Mouse (Mus musculus): ENCODE measurements around the gene Svbp. TPM values are rescaled to one million over a fixed set of nuclear protein-coding genes. Genes with fewer than 3 reads are reported as not detected.

Gene Svbp
- 92.4 and 100 TPM in 2 replicates for polyA plus RNA-seq (2015; fragmentation: Nextera tagmentation; extraction: Ambion mirVana)

DNA sequence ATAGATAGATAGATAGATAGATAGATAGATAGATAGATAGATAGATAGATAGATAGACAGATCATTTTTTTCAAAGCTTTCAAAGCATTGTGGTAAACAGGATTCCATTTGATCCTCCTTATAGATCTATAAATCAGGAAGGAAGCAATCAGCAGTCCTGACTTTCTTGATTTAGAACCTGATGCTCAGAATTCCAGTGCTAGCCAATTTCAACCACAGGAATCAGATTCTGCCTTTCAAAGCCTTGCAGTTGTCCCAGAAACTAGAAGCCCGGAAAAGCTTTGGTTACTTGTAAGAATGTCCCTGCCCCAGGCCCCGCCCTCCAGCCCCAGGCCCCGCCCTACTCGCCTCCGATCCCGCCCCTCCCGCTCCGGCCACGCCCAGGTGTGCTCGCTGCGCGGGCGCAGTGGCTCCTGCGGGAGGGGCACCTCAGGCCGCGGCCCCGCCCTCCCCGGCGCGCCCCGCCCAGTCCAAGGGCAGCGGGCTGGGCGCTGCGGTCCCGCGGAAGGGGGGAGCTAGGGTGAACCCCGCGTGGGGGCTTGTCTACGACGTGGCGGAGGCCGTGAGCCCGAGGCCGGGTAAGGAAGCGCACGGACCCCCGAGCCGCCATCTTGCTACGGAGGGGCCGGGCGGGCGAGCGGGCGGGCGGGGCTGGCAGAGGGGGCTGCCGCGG is at the start of gene Svbp:
Gene Svbp (plus strand): TSS at position 398 of the 673 bp plus-strand sequence.
- Histone ChIP-seq H3K9me3 (ENCODE audit: control insufficient read depth, low read length) (no peaks in the 10 kb centered on the region), H3K4me3 (ENCODE audit: low read length) (peak within 1 kb of the TSS; percentile 85), H3K9ac (ENCODE audit: low read depth, low read length) (peak within 1 kb of the TSS; percentile 87), H3K27ac (ENCODE audit: low read length) (peak within 1 kb of the TSS; percentile 65), H3K4me1 (ENCODE audit: control insufficient read depth, insufficient read depth, low read length) (peaks cover 7% of the 10 kb centered on the region; the same call in 1 of the 2 replicates), H3K36me3 (ENCODE audit: control insufficient read depth, insufficient read depth, low read length) (no peaks in the 10 kb centered on the region), H3K4me2 (ENCODE audit: low read depth, low read length) (peak within 1 kb of the TSS; percentile 74), H3K27me3 (replicated peaks; ENCODE audit: control insufficient read depth, insufficient read depth, low read length) (no peaks in the 10 kb centered on the region)
- WGBS = under 1% methylated on average over 39 of the region's 47 CpGs
- peak; percentile 97 for ATAC-seq

DNA sequence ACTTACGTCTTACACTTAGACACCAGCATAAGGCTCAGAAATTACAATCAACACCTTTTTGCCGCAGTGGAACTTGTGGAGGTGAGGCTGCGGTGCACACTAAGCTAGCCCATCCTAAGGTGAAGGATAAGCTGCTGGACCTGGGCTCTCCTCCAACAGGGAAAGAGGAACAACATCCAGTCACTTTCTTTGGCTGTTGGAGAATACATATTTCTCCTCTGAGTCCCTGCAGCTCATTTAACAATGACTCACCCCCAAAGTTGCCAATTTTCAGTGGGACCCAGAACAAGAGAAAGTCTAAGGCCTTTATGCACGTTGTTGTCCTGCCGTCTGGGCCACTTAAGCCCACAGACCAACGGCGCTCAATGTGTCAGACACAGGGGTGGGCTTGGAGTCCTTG is 48.3 kb upstream of the Svbp start:
- Histone ChIP-seq H3K9me3 (ENCODE audit: control insufficient read depth, low read length) (no peaks in the 10 kb centered on the region), H3K27ac (ENCODE audit: low read length) (no peak overlapping the region), H3K4me2 (ENCODE audit: low read depth, low read length) (no peak overlapping the region), H3K4me3 (ENCODE audit: low read length) (no peak overlapping the region), H3K36me3 (ENCODE audit: control insufficient read depth, insufficient read depth, low read length) (no peaks in the 10 kb centered on the region), H3K27me3 (replicated peaks; ENCODE audit: control insufficient read depth, insufficient read depth, low read length) (no peaks in the 10 kb centered on the region), H3K4me1 (ENCODE audit: control insufficient read depth, insufficient read depth, low read length) (no peaks in the 10 kb centered on the region), H3K9ac (ENCODE audit: low read depth, low read length) (no peak overlapping the region)
- WGBS = 89% methylated on average over 7 of the region's 7 CpGs
- no peak for ATAC-seq

DNA sequence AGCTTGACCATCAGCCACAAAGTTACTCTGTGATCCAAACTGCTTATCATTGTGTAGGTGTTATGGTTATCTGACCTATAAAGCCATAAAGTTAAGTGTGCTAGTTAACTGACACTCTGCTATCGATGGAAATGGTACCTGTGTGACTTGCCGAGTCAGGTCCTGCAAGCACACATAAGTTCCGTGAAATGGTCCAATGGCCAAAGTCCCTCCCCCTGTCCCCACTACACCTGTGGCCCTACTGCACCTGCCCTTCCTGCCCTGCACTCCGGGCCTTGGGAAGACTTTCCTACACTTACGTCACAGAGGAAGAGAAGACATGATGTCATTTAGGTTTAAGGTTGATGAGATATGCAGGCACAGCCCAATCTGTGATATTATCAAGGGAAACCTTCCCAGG is 47.8 kb upstream of the Svbp start:
- H3K4me2 ChIP-seq (ENCODE audit: low read depth, low read length) = no peak overlapping the region
- H3K4me1 ChIP-seq (ENCODE audit: control insufficient read depth, insufficient read depth, low read length) = no peaks in the 10 kb centered on the region
- no peak overlapping the region for H3K9ac ChIP-seq (ENCODE audit: low read depth, low read length)
- H3K4me3 ChIP-seq (ENCODE audit: low read length) = no peak overlapping the region
- H3K27ac ChIP-seq (ENCODE audit: low read length) = no peak overlapping the region
- no peaks in the 10 kb centered on the region for H3K27me3 ChIP-seq (replicated peaks; ENCODE audit: control insufficient read depth, insufficient read depth, low read length)
- peak; percentile 55 for ATAC-seq
- no peaks in the 10 kb centered on the region for H3K9me3 ChIP-seq (ENCODE audit: control insufficient read depth, low read length)
- WGBS = 55% methylated on average over 5 of the region's 5 CpGs
- no peaks in the 10 kb centered on the region for H3K36me3 ChIP-seq (ENCODE audit: control insufficient read depth, insufficient read depth, low read length)

DNA sequence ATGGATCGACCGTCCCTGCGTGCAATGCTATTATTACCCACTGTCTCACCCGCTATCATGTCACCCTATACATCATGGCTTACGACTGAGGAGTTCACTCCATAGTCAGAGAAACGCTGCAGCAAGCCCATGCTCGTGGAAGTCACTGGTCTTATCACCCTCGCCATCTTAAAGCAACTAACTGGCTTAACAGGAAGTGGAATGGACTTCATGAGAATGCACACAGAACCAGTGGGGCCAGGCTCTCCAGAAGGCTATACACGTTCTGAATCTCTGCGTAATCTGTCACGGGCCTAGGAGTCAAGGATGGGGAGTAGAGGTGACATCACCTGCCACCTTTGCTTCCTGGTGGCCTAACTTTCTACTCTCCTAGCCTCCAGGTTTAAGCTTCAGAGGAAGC is 46.4 kb upstream of the Svbp start:
- Histone ChIP-seq H3K27ac (ENCODE audit: low read length) (no peak overlapping the region), H3K36me3 (ENCODE audit: control insufficient read depth, insufficient read depth, low read length) (no peaks in the 10 kb centered on the region), H3K27me3 (replicated peaks; ENCODE audit: control insufficient read depth, insufficient read depth, low read length) (no peaks in the 10 kb centered on the region), H3K9me3 (ENCODE audit: control insufficient read depth, low read length) (no peaks in the 10 kb centered on the region), H3K4me1 (ENCODE audit: control insufficient read depth, insufficient read depth, low read length) (no peaks in the 10 kb centered on the region), H3K4me2 (ENCODE audit: low read depth, low read length) (no peak overlapping the region), H3K9ac (ENCODE audit: low read depth, low read length) (no peak overlapping the region), H3K4me3 (ENCODE audit: low read length) (no peak overlapping the region)
- 79% methylated on average over 11 of the region's 11 CpGs for WGBS
- no peak for ATAC-seq

DNA sequence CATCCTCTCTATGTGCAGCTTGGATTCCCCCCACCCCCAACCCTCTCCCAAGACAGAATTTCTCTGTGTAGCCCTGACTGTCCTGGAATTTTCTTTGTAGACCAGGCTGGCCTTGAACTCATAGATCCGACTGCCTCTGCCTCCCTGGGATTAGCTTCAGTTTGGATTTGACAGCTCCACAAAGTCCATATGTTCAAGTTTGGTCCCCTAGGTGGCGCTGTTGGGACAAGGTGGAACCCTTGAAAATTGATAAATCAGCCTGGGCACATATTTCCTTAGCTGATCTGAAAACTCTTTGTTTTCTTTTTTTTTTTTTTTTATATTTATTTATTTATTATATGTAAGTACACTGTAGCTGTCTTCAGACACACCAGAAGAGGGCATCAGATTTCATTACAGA is 37.9 kb upstream of the Svbp start:
- Histone ChIP-seq H3K36me3 (ENCODE audit: control insufficient read depth, insufficient read depth, low read length) (no peaks in the 10 kb centered on the region), H3K4me2 (ENCODE audit: low read depth, low read length) (no peak overlapping the region), H3K9me3 (ENCODE audit: control insufficient read depth, low read length) (no peaks in the 10 kb centered on the region), H3K27ac (ENCODE audit: low read length) (no peak overlapping the region), H3K27me3 (replicated peaks; ENCODE audit: control insufficient read depth, insufficient read depth, low read length) (no peaks in the 10 kb centered on the region), H3K9ac (ENCODE audit: low read depth, low read length) (no peak overlapping the region), H3K4me3 (ENCODE audit: low read length) (no peak overlapping the region), H3K4me1 (ENCODE audit: control insufficient read depth, insufficient read depth, low read length) (no peaks in the 10 kb centered on the region)
- no peak for ATAC-seq
- 35% methylated on average over 2 of the region's 2 CpGs for WGBS

DNA sequence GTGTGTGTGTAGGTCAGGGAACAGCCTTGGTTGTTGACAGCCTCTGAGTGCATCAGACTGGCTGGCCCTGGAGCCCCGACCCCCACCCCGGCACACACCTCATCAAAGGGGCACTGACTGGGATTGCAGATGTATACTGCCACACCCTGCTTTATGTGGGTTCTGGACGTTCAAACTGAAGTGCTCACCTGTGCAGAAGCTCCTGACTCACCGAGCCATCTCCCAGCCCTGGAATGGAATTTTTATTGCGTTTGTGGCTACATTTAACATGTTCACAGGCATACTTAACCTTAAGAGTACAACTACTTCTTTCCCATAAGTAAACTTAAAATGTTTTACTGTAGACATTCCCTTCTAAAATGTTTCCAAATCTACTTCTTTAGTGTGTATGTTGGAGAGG is 37.2 kb upstream of the Svbp start:
- peak; percentile 91 for ATAC-seq
- H3K27ac ChIP-seq (ENCODE audit: low read length) = 0 out of 2 replicates have a peak overlapping the region, but pooled peaks have one; percentile 8
- 61% methylated on average over 5 of the region's 5 CpGs for WGBS

DNA sequence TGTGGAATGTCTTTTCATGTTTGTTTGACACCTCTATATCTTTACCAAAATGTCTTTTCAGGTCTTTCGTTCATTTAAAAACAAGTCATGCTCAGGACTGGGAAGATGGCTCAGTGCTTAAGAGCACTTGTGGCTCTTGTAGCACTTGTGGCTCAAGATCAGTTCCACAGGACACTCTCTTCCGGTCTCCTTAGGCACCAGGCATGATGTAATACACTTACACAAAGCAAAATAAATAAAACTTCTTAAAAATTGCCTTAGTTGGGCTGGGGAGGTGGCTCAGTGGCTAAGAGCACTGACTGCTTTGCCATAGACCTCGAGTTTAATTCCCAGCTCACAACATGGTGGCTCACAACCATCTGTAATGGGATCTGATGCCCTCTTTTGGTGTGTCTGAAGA is 33.7 kb upstream of the Svbp start:
- no peaks in the 10 kb centered on the region for H3K9me3 ChIP-seq (ENCODE audit: control insufficient read depth, low read length)
- 72% methylated on average over 3 of the region's 3 CpGs for WGBS

More for the DNA sequence above, 37.2 kb upstream of the Svbp start:
- Histone ChIP-seq H3K9me3 (ENCODE audit: control insufficient read depth, low read length) (no peaks in the 10 kb centered on the region), H3K9ac (ENCODE audit: low read depth, low read length) (no peak overlapping the region), H3K36me3 (ENCODE audit: control insufficient read depth, insufficient read depth, low read length) (no peaks in the 10 kb centered on the region), H3K4me1 (ENCODE audit: control insufficient read depth, insufficient read depth, low read length) (no peaks in the 10 kb centered on the region), H3K4me2 (ENCODE audit: low read depth, low read length) (no peak overlapping the region), H3K4me3 (ENCODE audit: low read length) (no peak overlapping the region), H3K27me3 (replicated peaks; ENCODE audit: control insufficient read depth, insufficient read depth, low read length) (no peaks in the 10 kb centered on the region)

DNA sequence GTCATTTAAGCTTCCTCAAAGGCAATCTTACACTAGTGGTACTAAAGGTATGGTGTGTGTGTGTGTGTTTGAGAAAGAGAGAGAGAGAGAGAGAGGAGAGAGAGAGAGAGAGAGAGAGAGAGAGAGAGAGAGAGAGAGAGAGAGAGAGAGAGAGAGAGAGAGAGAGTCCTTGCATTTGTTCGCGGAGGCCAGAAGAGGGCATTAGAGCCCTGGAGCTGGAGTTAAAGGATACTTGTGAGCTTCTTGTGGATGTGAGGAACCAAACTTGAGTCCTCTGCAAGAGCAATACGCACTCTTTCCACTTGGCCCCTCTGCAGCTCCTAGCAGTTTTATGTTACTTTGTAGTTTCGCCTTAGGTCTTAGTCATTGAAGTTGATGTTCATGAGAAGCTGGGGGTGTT is 32.1 kb upstream of the Svbp start:
- H3K27ac ChIP-seq (ENCODE audit: low read length) = no peak overlapping the region
- no peak for ATAC-seq
- WGBS = 68% methylated on average over 4 of the region's 4 CpGs

More for the DNA sequence above, 33.7 kb upstream of the Svbp start:
- Histone ChIP-seq H3K4me3 (ENCODE audit: low read length) (no peak overlapping the region), H3K4me1 (ENCODE audit: control insufficient read depth, insufficient read depth, low read length) (no peaks in the 10 kb centered on the region), H3K4me2 (ENCODE audit: low read depth, low read length) (no peak overlapping the region), H3K27me3 (replicated peaks; ENCODE audit: control insufficient read depth, insufficient read depth, low read length) (no peaks in the 10 kb centered on the region), H3K9ac (ENCODE audit: low read depth, low read length) (no peak overlapping the region), H3K27ac (ENCODE audit: low read length) (no peak overlapping the region), H3K36me3 (ENCODE audit: control insufficient read depth, insufficient read depth, low read length) (no peaks in the 10 kb centered on the region)
- ATAC-seq = no peak

DNA sequence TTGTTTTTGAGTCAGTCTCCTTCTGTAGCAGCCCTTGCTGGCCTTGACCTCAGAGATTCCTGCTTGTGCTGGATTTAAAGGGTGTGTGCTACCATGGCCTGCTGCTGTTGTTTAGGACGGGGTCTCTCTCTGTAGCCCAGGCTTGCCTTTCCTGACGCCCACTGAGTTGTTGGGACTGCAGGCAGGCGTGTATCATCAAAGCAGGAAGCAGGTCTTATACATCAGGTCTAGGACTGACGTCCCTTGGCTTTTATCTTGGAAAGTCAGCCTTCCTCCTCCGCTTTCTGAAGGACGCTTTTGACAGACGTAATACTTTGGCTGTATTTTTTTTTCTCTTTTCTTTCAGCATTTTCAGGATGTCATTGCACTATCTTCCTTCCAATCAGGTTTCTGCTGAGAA is 29.2 kb upstream of the Svbp start:
- no peaks in the 10 kb centered on the region for H3K27me3 ChIP-seq (replicated peaks; ENCODE audit: control insufficient read depth, insufficient read depth, low read length)
- ATAC-seq = no peak
- peaks cover 3% of the 10 kb centered on the region for H3K36me3 ChIP-seq (ENCODE audit: control insufficient read depth, insufficient read depth, low read length)
- H3K9me3 ChIP-seq (ENCODE audit: control insufficient read depth, low read length) = no peaks in the 10 kb centered on the region
- H3K4me2 ChIP-seq (ENCODE audit: low read depth, low read length) = no peak overlapping the region
- H3K4me1 ChIP-seq (ENCODE audit: control insufficient read depth, insufficient read depth, low read length) = no peaks in the 10 kb centered on the region
- no peak overlapping the region for H3K9ac ChIP-seq (ENCODE audit: low read depth, low read length)
- no peak overlapping the region for H3K4me3 ChIP-seq (ENCODE audit: low read length)
- no peak overlapping the region for H3K27ac ChIP-seq (ENCODE audit: low read length)
- WGBS = 74% methylated on average over 7 of the region's 7 CpGs

More for the DNA sequence above, 32.1 kb upstream of the Svbp start:
- H3K4me1 ChIP-seq (ENCODE audit: control insufficient read depth, insufficient read depth, low read length) = no peaks in the 10 kb centered on the region
- no peaks in the 10 kb centered on the region for H3K9me3 ChIP-seq (ENCODE audit: control insufficient read depth, low read length)
- no peaks in the 10 kb centered on the region for H3K27me3 ChIP-seq (replicated peaks; ENCODE audit: control insufficient read depth, insufficient read depth, low read length)
- H3K9ac ChIP-seq (ENCODE audit: low read depth, low read length) = no peak overlapping the region
- H3K36me3 ChIP-seq (ENCODE audit: control insufficient read depth, insufficient read depth, low read length) = no peaks in the 10 kb centered on the region
- H3K4me2 ChIP-seq (ENCODE audit: low read depth, low read length) = no peak overlapping the region
- no peak overlapping the region for H3K4me3 ChIP-seq (ENCODE audit: low read length)

DNA sequence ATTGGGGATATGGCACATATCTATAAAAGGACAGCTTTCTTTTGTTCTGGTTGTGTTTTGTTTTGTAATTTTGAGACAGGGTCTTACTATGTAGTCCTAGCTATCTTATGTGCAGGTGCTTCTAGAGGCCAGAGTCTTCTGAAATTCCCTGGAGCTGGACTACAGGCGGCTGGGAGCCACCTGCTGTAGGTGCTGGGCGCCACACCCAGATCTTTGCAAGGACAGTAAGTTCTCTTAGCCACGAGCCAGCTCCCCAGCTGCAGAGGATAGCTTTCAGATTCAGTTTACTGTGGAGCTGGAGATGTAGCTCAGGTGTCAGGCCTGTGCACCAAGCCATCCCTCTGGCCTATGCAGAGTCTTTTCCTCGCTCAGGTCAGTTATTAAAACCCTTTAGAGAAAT is 28.0 kb upstream of the Svbp start:
- Histone ChIP-seq H3K9ac (ENCODE audit: low read depth, low read length) (no peak overlapping the region), H3K4me1 (ENCODE audit: control insufficient read depth, insufficient read depth, low read length) (no peaks in the 10 kb centered on the region), H3K9me3 (ENCODE audit: control insufficient read depth, low read length) (no peaks in the 10 kb centered on the region), H3K4me3 (ENCODE audit: low read length) (no peak overlapping the region), H3K36me3 (ENCODE audit: control insufficient read depth, insufficient read depth, low read length) (peaks cover 3% of the 10 kb centered on the region), H3K4me2 (ENCODE audit: low read depth, low read length) (no peak overlapping the region), H3K27ac (ENCODE audit: low read length) (no peak overlapping the region), H3K27me3 (replicated peaks; ENCODE audit: control insufficient read depth, insufficient read depth, low read length) (no peaks in the 10 kb centered on the region)
- peak; percentile 63; the same call in 1 of the 2 replicates for ATAC-seq
- WGBS = 76% methylated on average over 4 of the region's 4 CpGs

All from intestine, embryonic 16.5 days (tissue).